Mouse (Mus musculus) MEL (cell line): ENCODE measurements around the gene Tes.

ENCODE experiments used
- CTCF ChIP-seq, 3 experiments: IDR thresholded peaks in 2 of 3; conservative IDR thresholded peaks in 1 of 3; 2 replicates each; pipeline ENCODE4 v1.5.1; 2011 to 2012; ENCODE audit warnings: low read length in 3 of 3, low read depth in 2 of 3, mild to moderate bottlenecking in 2 of 3, improper control_type of control experiment in 1 of 3, inconsistent platforms in 1 of 3, mixed read lengths in 1 of 3, moderate library complexity in 1 of 3; ENCODE audit not compliant: control insufficient read depth in 1 of 3, insufficient read depth in 1 of 3, poor library complexity in 1 of 3, severe bottlenecking in 1 of 3
- KAT2A ChIP-seq: conservative IDR thresholded peaks from 2 replicates; pipeline ENCODE4 v1.6.1; 2012; ENCODE audit warnings: low read depth, low read length, improper control_type of control experiment, inconsistent platforms
- POLR2A ChIP-seq, 2 experiments: IDR thresholded peaks; 2 replicates each; pipeline ENCODE4 v1.6.1; 2011 to 2012; ENCODE audit warnings: low read length in 2 of 2, mild to moderate bottlenecking in 2 of 2, control low read depth in 1 of 2, improper control_type of control experiment in 1 of 2, low read depth in 1 of 2, moderate library complexity in 1 of 2; ENCODE audit not compliant: control insufficient read depth in 1 of 2, insufficient read depth in 1 of 2, poor library complexity in 1 of 2
- SIN3A ChIP-seq: IDR thresholded peaks from 2 replicates; pipeline ENCODE4 v1.6.1; 2012; ENCODE audit warnings: low read length, improper control_type of control experiment, inconsistent platforms
- TAL1 ChIP-seq: IDR thresholded peaks from 2 replicates; pipeline ENCODE4 v1.6.1; 2012; ENCODE audit warnings: mild to moderate bottlenecking, inconsistent platforms, low read length, moderate library complexity, mixed read lengths

- TF ChIP-seq KAT2A (no peak), TAL1 (no peak), SIN3A (no peak), POLR2A (IDR thresholded peaks at IDR 0.05; ENCODE audit: control insufficient read depth in 1 of 2, insufficient read depth in 1 of 2, low read depth in 1 of 2, low read length in 2 of 2, poor library complexity in 1 of 2) (no peak), CTCF (IDR thresholded peaks at IDR 0.05 in 2 of 3, conservative IDR thresholded peaks at IDR 0.05 in 1 of 3; ENCODE audit: control insufficient read depth in 1 of 3, insufficient read depth in 1 of 3, low read depth in 2 of 3, low read length in 3 of 3, poor library complexity in 1 of 3, severe bottlenecking in 1 of 3) (no peak)
Measured at GRCm38 (mm10) chr6:17053028-17053660, 11.8 kb upstream of the Tes start.
